Mouse (Mus musculus) Muller cell, postnatal 12 days (primary cell): ENCODE results near the gene Spryd4.
"Not testable (repeated sequence)": the region's sequence is repeated elsewhere in the genome, so short reads cannot be mapped to it uniquely, and the experiment has no call there.

ENCODE experiments used
- DNase-seq: peaks from one replicate; pipeline ENCODE4 v3.0.0-alpha.2; 2015; ENCODE audit errors: inconsistent ontology term

The Spryd4 gene

GRCm38 (mm10) chr10:128225538-128225937 lies 13.9 kb upstream of the Spryd4 start, which contains the start of gene Mip:
TSS of gene Mip (plus strand) at chr10:128225838.
- no peak for DNase-seq

- DNase-seq = no peak
Observed at GRCm38 (mm10) chr10:128225064-128225463, 13.5 kb upstream of the Spryd4 start.

GRCm38 (mm10) chr10:128221533-128222286 lies 10.1 kb upstream of the Spryd4 start:
- DNase-seq = no peak

GRCm38 (mm10) chr10:128218387-128219117 lies 6.9 kb upstream of the Spryd4 start:
- DNase-seq = no peak

GRCm38 (mm10) chr10:128214981-128215380 lies 3.4 kb upstream of the Spryd4 start:
- no peak for DNase-seq

- not testable (repeated sequence) for DNase-seq
Observed at GRCm38 (mm10) chr10:128214112-128214511, 2.5 kb upstream of the Spryd4 start.

GRCm38 (mm10) chr10:128212871-128213323 lies 1.3 kb upstream of the Spryd4 start:
- DNase-seq = peak; percentile 77

GRCm38 (mm10) chr10:128212148-128212547 lies 541 bp upstream of the Spryd4 start:
- DNase-seq = no peak

- DNase-seq = no peak
Observed at GRCm38 (mm10) chr10:128210954-128211353, 653 bp downstream of the Spryd4 start.

- no peak for DNase-seq
Observed at GRCm38 (mm10) chr10:128210131-128210530, 1.5 kb downstream of the Spryd4 start.

GRCm38 (mm10) chr10:128209311-128210009 lies 2.1 kb downstream of the Spryd4 start:
- no peak for DNase-seq

GRCm38 (mm10) chr10:128208326-128208725 lies 3.3 kb downstream of the Spryd4 start:
- peak; percentile 39 for DNase-seq

- no peak for DNase-seq
Observed at GRCm38 (mm10) chr10:128204941-128205340, 6.7 kb downstream of the Spryd4 start.

- DNase-seq = no peak
Observed at GRCm38 (mm10) chr10:128201856-128202255, 9.8 kb downstream of the Spryd4 start.

- no peak for DNase-seq
Observed at GRCm38 (mm10) chr10:128194551-128195461, 16.8 kb downstream of the Spryd4 start.

- peak; percentile 99 for DNase-seq
Observed at GRCm38 (mm10) chr10:128194024-128194550, 17.5 kb downstream of the Spryd4 start, which contains the start of gene Gls2. TSS of gene Gls2 (plus strand) at chr10:128194457.

- DNase-seq = no peak
Observed at GRCm38 (mm10) chr10:128193113-128193512, 18.5 kb downstream of the Spryd4 start.

- not testable (repeated sequence) for DNase-seq
Observed at GRCm38 (mm10) chr10:128192030-128192766, 19.4 kb downstream of the Spryd4 start.

- no peak for DNase-seq
Observed at GRCm38 (mm10) chr10:128191472-128191871, 20.1 kb downstream of the Spryd4 start.

- peak; percentile 48 for DNase-seq
Observed at GRCm38 (mm10) chr10:128188242-128188877, 23.2 kb downstream of the Spryd4 start.
